Mouse (Mus musculus) kidney, adult 2 months (tissue): Measurements from ENCODE around the gene Slfn14. TPM values are rescaled to one million over a fixed set of nuclear protein-coding genes. Genes with fewer than 3 reads are reported as not detected.
"Not testable (repeated sequence)": the region's sequence is repeated elsewhere in the genome, so short reads cannot be mapped to it uniquely, and the experiment has no call there.

Source experiments
- DNase-seq: peaks from one replicate; pipeline ENCODE4 v3.0.0; 2021
- H3K27ac ChIP-seq: fragments of 200-500 bp; 2 replicates; pipeline ENCODE4 v1.5.1; 2012; ENCODE audit warnings: low read depth, low read length, control low read depth, inconsistent platforms; ENCODE audit not compliant: insufficient read depth
- H3K27me3 ChIP-seq: fragments of 200-500 bp; replicated peaks from 2 replicates; pipeline ENCODE4 v1.6.1; 2012; ENCODE audit warnings: mild to moderate bottlenecking, moderate library complexity, low read length, inconsistent platforms; ENCODE audit not compliant: control insufficient read depth, insufficient read depth
- H3K36me3 ChIP-seq: fragments of 200-500 bp; 2 replicates; pipeline ENCODE4 v1.6.1; 2012; ENCODE audit warnings: mild to moderate bottlenecking, moderate library complexity, low read length, inconsistent platforms; ENCODE audit not compliant: control insufficient read depth, insufficient read depth
- H3K4me1 ChIP-seq: fragments of 200-500 bp; 2 replicates; pipeline ENCODE4 v1.6.1; 2011; ENCODE audit warnings: low read length; ENCODE audit not compliant: control insufficient read depth, insufficient read depth
- H3K4me3 ChIP-seq: fragments of 200-500 bp; 2 replicates; pipeline ENCODE4 v1.5.1; 2011; ENCODE audit warnings: mild to moderate bottlenecking, low read depth, low read length, control low read depth; ENCODE audit not compliant: insufficient read depth
- CTCF ChIP-seq: fragments of 200-500 bp; conservative IDR thresholded peaks from 2 replicates; pipeline ENCODE4 v1.5.1; 2011; ENCODE audit warnings: low read depth, mild to moderate bottlenecking, control low read depth, low read length, moderate library complexity, mixed read lengths; ENCODE audit not compliant: insufficient read depth, insufficient read length
- POLR2A ChIP-seq: fragments of 200-500 bp; IDR thresholded peaks from one replicate; pipeline ENCODE4 v1.6.1; 2011; ENCODE audit warnings: low read depth, low read length, control low read depth
- WGBS: fragments of 180-500 bp; shearing (Covaris S2); methylation state at CpG from one replicate; pipeline ENCODE4 v1.1.7; 2018; 5-methylcytosine and 5-hydroxymethylcytosine counted together
- polyA plus RNA-seq: library from polyadenylated mRNA; depleted of rRNA; stranded (reverse); fragments of >200 nt; gene quantifications from 2 replicates; pipeline ENCODE4 v1.2.3, GENCODE M21; 2012

The Slfn14 gene
- polyA plus RNA-seq, 1 experiment, result not detected

DNA sequence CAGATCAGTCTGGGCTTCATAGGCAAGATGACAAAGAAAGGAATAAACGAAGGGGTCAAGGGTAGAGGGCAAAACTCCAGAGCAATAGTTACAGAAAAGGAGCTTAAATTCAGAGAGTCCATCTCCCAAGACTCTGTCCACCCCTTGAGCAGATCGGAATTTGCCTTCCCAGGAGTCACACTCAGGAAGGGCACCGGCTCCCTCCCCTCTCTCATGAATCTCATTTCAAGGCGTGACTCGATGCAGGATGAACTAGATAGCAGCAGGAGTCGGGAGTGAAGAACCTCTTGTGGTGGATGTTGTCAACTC, 15.7 kb downstream of the Slfn14 start:
- Histone ChIP-seq H3K36me3 (no peaks in the 10 kb centered on the region), H3K4me1 (no peaks in the 10 kb centered on the region), H3K4me3 (peak overlapping the region; percentile 59), H3K27me3 (no peaks in the 10 kb centered on the region), H3K27ac (no peak overlapping the region)
- TF ChIP-seq POLR2A (no peak), CTCF (no peak)
- WGBS, result under 1% methylated on average over 6 of the region's 6 CpGs
- DNase-seq, result no peak

DNA sequence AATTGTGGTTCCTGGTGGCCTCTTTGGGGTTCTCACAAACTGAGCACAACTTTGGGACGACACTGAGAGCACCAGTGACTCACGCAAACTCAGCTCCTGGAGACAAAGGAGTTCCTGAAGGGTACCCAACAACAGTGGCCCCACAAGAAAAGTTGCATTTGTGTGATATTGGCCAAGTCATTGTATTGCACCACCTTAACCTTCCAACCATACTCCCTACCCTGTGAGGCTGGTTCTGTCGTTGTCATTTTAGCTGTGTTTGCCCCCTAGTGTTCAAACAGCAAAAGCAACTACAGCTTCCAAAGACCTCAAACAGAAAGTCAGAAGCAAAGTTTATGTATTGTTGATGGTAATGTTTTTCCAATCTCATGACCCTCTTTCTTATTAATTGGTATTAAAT, 23.4 kb downstream of the Slfn14 start:
- Histone ChIP-seq H3K4me1 (no peaks in the 10 kb centered on the region), H3K4me3 (no peak overlapping the region), H3K27ac (no peak overlapping the region), H3K27me3 (no peaks in the 10 kb centered on the region), H3K36me3 (no peaks in the 10 kb centered on the region)
- WGBS, result 63% methylated on average over 3 of the region's 3 CpGs
- no peak for TF ChIP-seq POLR2A
- 0 out of 2 replicates have a peak, but pooled peaks have one; percentile 20 for TF ChIP-seq CTCF
- DNase-seq, result no peak

DNA sequence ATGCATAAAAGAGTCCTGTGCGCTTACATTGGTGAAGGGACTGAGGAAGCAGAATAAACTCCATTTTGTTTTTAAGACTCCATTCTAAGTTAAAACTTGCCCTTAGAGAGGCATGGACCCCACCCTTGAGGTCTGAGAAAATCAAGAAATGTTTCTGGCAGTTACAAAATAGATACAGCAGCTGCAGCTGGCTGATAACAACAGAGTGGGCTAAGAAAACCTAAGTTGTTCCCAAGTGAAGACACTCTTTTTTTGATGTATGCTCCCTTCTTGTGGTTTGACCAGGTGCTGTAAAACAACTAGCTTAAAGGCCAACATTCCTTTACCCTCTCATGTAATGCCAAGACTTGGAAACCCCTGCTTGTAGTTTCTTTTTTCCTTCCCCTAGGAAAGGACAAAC, 23.9 kb downstream of the Slfn14 start:
- WGBS, result 98% methylated on average over 1 of the region's 1 CpGs
- H3K4me3 ChIP-seq, result no peak overlapping the region
- DNase-seq, result no peak
- TF ChIP-seq POLR2A, result no peak
- TF ChIP-seq CTCF, result no peak
- H3K27me3 ChIP-seq, result no peaks in the 10 kb centered on the region
- no peak overlapping the region for H3K27ac ChIP-seq
- no peaks in the 10 kb centered on the region for H3K4me1 ChIP-seq
- H3K36me3 ChIP-seq, result no peaks in the 10 kb centered on the region

DNA sequence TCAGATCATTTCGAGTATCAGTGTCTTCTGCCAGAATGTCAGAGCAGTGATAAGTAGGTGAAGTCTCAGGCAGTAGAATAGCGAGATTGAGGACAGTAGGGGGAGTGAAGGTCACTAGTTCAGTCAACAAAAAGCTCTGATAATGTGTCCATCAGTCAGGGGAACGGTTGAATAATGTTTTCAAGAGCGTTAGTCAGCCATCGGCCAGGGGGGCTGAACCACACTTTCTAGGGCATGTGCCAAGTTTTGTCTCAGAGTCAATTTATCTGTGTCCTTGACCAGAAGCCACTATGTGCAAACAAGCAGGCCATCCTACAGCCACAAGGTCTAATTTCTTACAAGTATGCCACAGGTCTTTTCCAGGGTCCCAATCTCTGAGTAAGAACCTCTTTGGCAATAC, 29.3 kb downstream of the Slfn14 start:
- not testable (repeated sequence) for H3K36me3 ChIP-seq, H3K4me3 ChIP-seq, H3K27me3 ChIP-seq, H3K4me1 ChIP-seq, H3K27ac ChIP-seq, DNase-seq
- WGBS, result 43% methylated on average over 5 of the region's 5 CpGs

DNA sequence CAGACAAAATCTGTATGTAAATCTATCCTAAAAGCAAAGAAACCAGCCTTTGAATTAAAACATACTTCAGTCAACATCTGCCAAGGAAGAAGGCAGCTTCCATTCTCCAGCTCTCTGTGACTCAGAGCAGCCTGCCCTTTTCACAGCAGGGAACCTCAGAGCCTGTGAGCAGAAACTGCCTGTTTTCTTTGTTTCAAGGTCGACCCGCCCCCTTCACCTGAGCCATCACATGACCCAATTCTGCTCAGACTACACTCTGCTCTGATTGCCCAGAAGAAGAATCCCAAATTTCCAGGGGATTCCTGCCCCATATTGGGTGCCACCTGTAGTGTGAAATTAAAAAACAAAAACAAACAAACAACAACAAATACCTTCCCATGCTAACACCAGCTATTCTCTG, 46.7 kb downstream of the Slfn14 start:
- Histone ChIP-seq H3K4me1 (no peaks in the 10 kb centered on the region), H3K36me3 (no peaks in the 10 kb centered on the region), H3K27me3 (no peaks in the 10 kb centered on the region), H3K4me3 (no peak overlapping the region), H3K27ac (no peak overlapping the region)
- DNase-seq, result no peak
- WGBS, result 29% methylated on average over 2 of the region's 2 CpGs
- TF ChIP-seq CTCF (no peak), POLR2A (no peak)

DNA sequence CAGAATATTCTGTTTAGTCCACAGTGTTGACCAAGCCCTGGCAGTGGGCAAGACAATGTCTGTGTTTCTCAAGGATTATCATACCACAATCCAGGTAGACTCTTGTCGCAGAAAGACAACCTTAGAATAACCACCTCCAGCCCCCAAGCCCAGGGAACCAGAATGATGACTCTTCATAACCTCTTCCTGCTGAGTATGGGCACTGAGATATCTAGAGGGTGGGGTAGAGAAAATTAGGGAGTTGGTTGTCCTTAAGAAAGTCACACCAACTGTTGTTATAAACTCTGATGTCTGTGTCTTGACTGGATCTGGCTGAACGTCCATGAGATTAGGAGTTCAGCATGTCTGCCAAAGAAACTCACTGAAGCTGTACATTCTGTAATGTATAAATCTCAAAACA, 48.1 kb downstream of the Slfn14 start:
- Histone ChIP-seq H3K27ac (no peak overlapping the region), H3K4me1 (no peaks in the 10 kb centered on the region), H3K36me3 (no peaks in the 10 kb centered on the region), H3K27me3 (no peaks in the 10 kb centered on the region), H3K4me3 (no peak overlapping the region)
- TF ChIP-seq POLR2A (no peak), CTCF (no peak)
- 90% methylated on average over 2 of the region's 2 CpGs for whole genome bisulfite sequencing
- no peak for DNase-seq

DNA sequence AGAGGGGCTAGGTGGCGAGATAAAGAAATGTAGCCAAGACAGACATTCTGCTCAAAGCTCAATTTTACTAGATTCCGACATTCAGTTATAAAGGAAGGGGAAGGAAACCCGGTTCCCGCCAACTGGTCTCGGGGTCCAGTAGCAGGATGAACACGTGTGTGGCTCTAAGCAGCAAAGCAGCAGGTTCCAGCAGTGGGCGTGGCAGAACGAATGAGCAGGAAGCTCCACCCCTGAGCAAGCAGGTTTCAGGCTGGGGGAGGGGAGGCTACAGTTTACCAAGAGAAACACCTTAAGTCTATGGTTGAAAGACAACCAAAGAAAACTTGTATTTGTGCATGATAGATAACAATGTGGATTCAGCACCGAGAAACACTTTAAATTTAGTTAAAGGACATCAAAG, 49.1 kb downstream of the Slfn14 start:
- WGBS, result 77% methylated on average over 9 of the region's 9 CpGs
- not testable (repeated sequence) for DNase-seq, H3K4me1 ChIP-seq, H3K36me3 ChIP-seq, H3K27ac ChIP-seq, H3K4me3 ChIP-seq, H3K27me3 ChIP-seq

DNA sequence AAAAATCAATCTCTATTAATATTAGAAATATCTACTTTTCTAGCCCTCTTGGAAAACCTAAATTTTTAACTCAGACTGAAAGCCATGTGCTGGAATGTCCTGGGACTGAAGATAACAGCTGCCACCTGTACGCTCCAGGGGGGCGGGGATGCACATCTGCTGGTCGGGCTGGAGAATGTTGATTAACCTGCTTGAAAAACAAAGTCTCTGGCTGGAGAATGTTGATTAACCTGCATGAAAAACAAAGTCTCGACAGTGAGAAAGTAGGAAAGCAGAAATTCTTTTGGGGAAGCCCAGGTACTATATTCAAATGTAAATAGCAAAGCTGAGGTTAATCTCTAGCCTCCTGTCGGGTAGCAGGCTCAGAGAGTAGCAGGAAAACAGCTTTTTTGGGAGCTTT, 52.9 kb downstream of the Slfn14 start:
- not testable (repeated sequence) for H3K4me3 ChIP-seq, H3K27ac ChIP-seq, DNase-seq, H3K27me3 ChIP-seq, H3K4me1 ChIP-seq, H3K36me3 ChIP-seq
- 42% methylated on average over 5 of the region's 5 CpGs for WGBS
